Mouse (Mus musculus) left cerebral cortex, postnatal 14 days (tissue): Measurements from ENCODE around the gene Serpinc1. TPM values are rescaled to one million over a fixed set of nuclear protein-coding genes. Genes with fewer than 3 reads are reported as not detected.
A peak's percentile ranks its signal among the peaks of the same experiment; 100 is the strongest.
"Not testable (repeated sequence)": the region's sequence is repeated elsewhere in the genome, so short reads cannot be mapped to it uniquely, and the experiment has no call there.

ENCODE experiments used
- DNase-seq, 2 experiments: peaks; one replicate each; pipeline ENCODE4 v3.0.0; 2021 to 2022; ENCODE audit warnings: low spot score in 2 of 2, mixed read lengths in 1 of 2
- intact Hi-C: fragments of 180-260 bp; cut with DNase I; formaldehyde crosslinking; loops from one replicate; pipeline ENCODE4 v1.15.1; 2025
- long read RNA-seq, 2 experiments: library from polyadenylated mRNA; stranded (forward); transcript quantifications; one replicate each; pipeline ENCODE4 v2.0.0; 2021
- total RNA-seq, 2 experiments: library from RNA; stranded (reverse); gene quantifications; 2 replicates each; pipeline ENCODE4 v1.2.3; 2021

The Serpinc1 gene
- under 1 TPM; 0.29 to 0.53 TPM for total RNA-seq
- long read RNA-seq, experiment 1, result 0 reads
- long read RNA-seq, experiment 2, result 0 reads

GRCm38 (mm10) chr1:160978071-160978735 lies at the start of gene Serpinc1:
Serpinc1 (plus strand) TSS chr1:160978585.
- intact Hi-C loops, result loop anchor here (10.0 kb wide), 1 partner anchor 217 kb away; no protein-coding TSS in a partner anchor
- no peak for DNase-seq

DNA sequence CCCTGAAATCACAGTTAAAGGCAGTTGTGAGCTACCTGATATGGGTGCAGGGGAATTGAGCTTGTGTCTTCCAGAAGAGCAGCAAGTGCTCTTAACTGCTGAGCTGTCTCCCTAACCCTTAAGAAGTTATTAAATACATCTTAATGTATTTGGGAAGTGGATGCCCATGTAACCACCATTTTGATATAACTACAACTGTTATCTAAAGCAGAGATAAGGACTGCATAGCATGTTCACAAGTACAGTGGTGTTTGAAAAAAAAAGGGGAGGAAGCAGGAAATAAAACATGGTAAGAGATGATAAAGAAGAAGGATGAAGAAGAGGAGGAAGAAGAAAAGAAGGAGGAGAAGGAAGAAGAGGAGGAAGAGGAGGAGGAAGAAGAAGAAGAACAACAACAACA lies 47.1 kb upstream of the Serpinc1 start:
- intact Hi-C loops, result loop anchor here (5.0 kb wide), 1 partner anchor 189 kb away; no protein-coding TSS in a partner anchor
- no peak for DNase-seq

DNA sequence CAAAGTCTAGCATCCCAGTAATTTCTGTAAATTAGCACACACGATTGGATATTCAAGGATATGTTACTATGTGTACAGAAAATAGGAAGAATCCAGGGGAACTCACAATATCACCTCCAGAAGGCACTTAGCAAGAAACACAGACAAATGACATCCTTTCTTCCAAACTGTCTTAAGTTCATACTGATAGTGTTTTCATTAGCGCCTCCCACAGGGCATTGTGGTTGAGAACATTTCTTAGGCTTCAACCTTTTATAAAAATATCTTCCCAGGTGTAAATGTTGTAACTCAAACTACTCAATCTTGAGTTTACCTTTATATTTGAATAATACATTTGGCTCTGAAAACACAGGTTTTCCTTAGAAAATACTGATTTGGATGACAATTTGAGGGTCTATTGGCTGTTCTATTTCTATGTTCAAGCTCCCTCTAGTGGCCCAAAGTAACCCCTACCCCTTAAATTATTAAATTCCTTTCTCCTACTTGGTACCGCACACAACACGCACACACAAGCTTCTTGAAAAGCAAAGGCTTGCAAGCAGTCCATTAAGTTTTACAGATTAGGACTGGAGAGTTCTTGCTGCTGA lies 44.4 kb upstream of the Serpinc1 start:
- DNase-seq, result peak; percentile 19 to 37

GRCm38 (mm10) chr1:160935551-160935950 lies 42.8 kb upstream of the Serpinc1 start:
- DNase-seq, result peak in 1 of 2 experiments; percentile 18
- intact Hi-C loops, result no loop called here

More for the DNA sequence above, 44.4 kb upstream of the Serpinc1 start:
- intact Hi-C loops, result loop anchor here (5.0 kb wide), 1 partner anchor 192 kb away; no protein-coding TSS in a partner anchor

- intact Hi-C loops, result no loop called here
- DNase-seq, result no peak
Measured at GRCm38 (mm10) chr1:160963199-160963598, 15.2 kb upstream of the Serpinc1 start.

GRCm38 (mm10) chr1:160967268-160967667 lies 11.1 kb upstream of the Serpinc1 start:
- intact Hi-C loops, result no loop called here
- no peak for DNase-seq

DNA sequence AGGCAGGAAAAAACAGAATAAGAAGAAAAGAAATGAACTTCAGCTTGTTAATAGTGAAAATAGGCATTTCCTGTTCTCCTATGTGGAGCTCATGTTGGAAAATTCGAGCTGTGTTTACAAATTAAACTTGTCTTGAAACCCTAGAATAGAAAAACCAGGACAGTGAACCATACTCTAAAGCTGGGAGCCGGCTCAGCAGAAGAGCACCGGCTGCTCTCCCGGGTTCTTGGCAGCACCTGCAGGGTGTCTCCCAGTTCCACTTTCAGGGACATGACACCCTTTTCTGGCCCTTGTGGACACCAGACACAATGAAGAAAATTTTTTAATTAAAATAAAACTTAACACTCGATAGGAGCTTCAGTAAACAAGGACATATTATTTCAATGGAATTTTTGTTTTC lies 9.7 kb upstream of the Serpinc1 start:
- no peak for DNase-seq
- intact Hi-C loops, result no loop called here

- DNase-seq, result no peak
- intact Hi-C loops, result no loop called here
Measured at GRCm38 (mm10) chr1:160980021-160980420, 1.6 kb downstream of the Serpinc1 start.

DNA sequence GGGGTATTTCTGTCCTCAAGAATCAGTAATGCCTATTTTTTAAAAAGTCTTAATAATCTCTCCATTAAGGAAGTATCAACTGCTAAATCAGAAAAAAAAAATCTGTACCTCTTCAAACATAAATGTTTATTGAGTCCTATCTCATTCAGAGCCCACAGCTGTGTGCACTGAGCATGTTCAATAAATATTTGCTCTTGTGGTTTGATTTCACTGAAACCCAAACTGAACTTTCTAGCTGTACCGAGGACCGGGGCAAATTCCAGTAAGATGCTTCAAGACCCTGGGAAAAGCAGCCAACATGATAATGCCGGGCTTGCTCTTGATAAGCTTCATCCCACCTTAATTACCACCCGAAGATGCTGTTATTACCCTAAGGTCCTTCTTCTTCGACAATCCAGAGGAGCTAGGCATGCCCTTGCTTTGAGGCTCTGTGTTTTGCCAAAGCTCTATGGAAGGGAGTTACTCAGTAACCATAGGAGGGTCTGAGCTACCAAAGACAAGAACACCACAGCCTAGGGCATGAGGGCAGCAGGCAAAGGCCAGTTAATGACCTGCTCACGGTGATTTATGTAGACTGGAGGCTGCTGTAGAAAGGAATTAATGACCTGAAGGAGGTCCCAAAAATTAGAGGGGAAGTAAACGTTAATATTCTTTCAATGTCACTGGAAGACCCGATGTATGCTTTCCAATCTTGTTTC lies 2.3 kb downstream of the Serpinc1 start:
- DNase-seq, result no peak
- intact Hi-C loops, result no loop called here

DNA sequence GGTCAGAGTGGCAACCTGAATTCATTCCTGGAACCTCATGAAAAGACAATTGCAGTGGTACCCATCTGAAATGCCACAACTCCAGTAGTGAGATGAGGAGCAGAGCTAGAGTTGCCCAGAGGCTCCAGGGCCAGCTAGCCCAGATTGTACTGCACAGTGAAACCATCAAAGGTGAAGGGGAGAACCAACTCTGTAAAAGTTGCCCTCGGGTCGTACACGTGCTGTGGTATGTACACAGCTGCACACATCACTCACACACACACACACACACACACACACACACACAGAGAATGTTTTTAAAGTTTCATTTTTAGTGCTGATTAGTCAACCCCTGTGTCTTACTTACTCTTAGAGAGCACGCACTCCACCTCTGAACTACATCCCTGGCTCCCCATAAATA lies 3.0 kb downstream of the Serpinc1 start:
- intact Hi-C loops, result no loop called here

DNA sequence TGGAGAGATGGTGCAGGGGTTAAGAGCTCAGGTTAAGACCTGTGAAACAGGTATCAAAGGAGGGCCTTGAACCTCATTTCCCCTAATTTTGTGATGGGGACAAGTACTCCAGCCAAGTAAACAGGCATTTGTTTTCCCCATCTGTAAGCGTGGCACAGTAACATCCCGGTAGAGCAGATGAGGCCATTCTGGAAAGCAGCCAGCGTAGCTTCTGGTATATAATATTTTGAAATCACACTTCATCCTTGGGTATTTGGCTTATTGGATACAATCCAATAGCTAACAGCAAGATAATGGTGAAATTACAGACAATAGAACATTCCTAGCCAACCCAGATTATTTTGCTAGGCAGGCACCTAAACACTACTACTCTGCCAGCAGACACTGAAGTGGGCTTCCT lies 4.5 kb downstream of the Serpinc1 start:
- no peak for DNase-seq
- intact Hi-C loops, result no loop called here

More for the DNA sequence above, 3.0 kb downstream of the Serpinc1 start:
- DNase-seq, result no peak

GRCm38 (mm10) chr1:160984731-160985130 lies 6.3 kb downstream of the Serpinc1 start:
- intact Hi-C loops, DNase-seq: not testable (repeated sequence)

DNA sequence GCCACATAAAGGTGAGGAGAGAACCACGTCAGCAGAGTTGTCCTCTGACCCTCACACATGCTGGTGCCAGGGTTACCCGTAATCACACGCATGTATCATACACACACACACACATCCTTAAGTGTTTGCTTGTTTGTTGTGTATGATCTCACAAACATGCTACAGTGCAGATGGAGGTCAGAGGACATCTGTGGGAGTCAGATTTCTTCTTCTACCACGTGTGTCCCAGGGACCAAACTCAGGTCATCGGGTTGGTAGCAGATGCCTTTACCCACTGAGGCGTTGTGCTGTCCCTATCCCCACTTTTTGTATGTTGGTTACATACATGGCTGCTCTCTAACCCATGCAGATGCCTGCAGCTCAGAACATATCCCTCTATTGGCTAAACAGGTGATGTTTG lies 7.1 kb downstream of the Serpinc1 start:
- DNase-seq, result no peak
- intact Hi-C loops, result no loop called here

- no peak for DNase-seq
- intact Hi-C loops, result no loop called here
Measured at GRCm38 (mm10) chr1:160986881-160987635, 8.7 kb downstream of the Serpinc1 start.

GRCm38 (mm10) chr1:160989395-160989794 lies 11.0 kb downstream of the Serpinc1 start:
- intact Hi-C loops, result no loop called here
- DNase-seq, result no peak

DNA sequence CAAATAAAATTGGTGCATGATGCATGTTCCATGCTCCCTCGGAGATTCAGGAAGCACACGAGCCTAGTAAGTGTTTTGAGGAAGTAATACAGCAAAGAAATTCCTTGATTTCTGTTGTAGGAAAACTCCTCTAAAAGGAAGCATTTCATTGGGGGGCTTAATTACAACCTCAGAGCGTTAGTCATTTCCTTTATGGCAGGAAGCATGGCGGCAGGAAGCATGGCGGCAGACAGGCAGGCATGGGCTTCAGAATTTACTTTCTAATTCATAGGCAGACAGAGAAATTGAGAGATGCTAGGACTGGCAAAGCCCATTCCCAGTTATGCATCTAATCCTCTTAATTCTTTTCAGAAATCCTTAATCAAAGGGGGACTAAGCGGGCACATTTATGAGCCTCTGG lies 15.5 kb downstream of the Serpinc1 start:
- no peak for DNase-seq
- intact Hi-C loops, result no loop called here

GRCm38 (mm10) chr1:161004942-161005341 lies 26.6 kb downstream of the Serpinc1 start:
- intact Hi-C loops, result no loop called here

DNA sequence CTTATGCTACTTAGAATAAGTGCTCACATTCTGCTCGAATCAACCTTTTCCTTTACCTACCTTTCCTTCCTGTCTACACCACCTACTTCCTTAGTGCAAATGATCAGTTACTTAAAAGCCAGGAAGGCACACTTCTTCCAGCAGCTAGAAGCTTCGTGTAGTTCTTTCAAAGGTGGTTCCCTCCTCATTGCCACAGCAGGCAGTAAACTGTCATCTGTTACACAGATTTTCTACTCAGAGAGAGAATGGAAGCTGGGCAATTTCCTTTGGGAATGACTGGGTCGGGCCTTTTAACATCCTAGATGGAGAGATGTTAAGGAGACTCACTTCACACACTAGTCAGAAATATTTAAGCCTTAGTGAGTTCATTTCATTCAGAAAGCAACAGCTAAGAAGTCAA lies 27.1 kb downstream of the Serpinc1 start:
- intact Hi-C loops, result no loop called here
- no peak for DNase-seq

More at GRCm38 (mm10) chr1:161004942-161005341, 26.6 kb downstream of the Serpinc1 start:
- no peak for DNase-seq

- no peak for DNase-seq
- intact Hi-C loops, result no loop called here
Measured at GRCm38 (mm10) chr1:161006471-161006870, 28.1 kb downstream of the Serpinc1 start.

DNA sequence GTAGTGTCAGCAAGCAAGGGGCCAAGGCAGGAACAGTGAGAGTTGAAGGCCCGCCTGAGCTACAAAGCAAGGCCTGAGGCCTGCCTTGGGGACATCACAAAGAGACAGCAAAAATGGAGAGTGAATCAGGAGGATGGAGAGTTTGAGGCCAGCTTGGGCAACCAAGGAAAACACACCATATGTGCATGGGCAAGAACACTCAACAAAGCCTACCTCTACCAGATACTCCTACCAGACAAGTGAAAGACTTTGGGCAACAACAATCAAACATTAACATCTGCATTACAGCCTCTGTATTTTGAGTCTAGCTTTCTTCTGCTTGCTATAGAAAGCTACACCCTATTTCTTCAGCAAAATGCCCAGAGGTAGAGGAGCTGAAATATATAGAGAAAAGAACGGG lies 29.7 kb downstream of the Serpinc1 start:
- no peak for DNase-seq

More for the DNA sequence above, 29.7 kb downstream of the Serpinc1 start:
- intact Hi-C loops, result no loop called here
